Mouse (Mus musculus) neural tube, embryonic 12.5 days (tissue): Measurements from ENCODE around the gene Trim10. TPM values are rescaled to one million over a fixed set of nuclear protein-coding genes. Genes with fewer than 3 reads are reported as not detected.

Source experiments
- polyA plus RNA-seq: library from polyadenylated mRNA; unstranded; fragments of >200 nt; fragmentation: Nextera tagmentation; extraction: Ambion mirVana; gene quantifications from 2 replicates; pipeline ENCODE4 v1.2.1, GENCODE M21; 2016

Trim10 gene
- polyA plus RNA-seq, 1 experiment from 2014 or later: 4.6 TPM

Other genes starting within 250 kb of the Trim10 start
- not detected in 2 replicates for gene H2-M9, start 226.9 kb upstream of the Trim10 start, polyA plus RNA-seq
- not detected in 2 replicates for gene H2-M1, start 197.4 kb upstream of the Trim10 start, polyA plus RNA-seq
- not detected in 2 replicates for gene H2-M10.5, start 96.7 kb upstream of the Trim10 start, polyA plus RNA-seq
- not detected in 2 replicates for gene H2-M10.6, start 57.4 kb upstream of the Trim10 start, polyA plus RNA-seq
- 52.1 and 56.8 TPM in 2 replicates for gene Trim26, start 32.4 kb upstream of the Trim10 start, polyA plus RNA-seq
- gene Trim15, start 2.4 kb upstream of the Trim10 start, polyA plus RNA-seq: 0.37 and 0.46 TPM in 2 replicates
- gene Trim40, start 20.5 kb downstream of the Trim10 start, polyA plus RNA-seq: not detected in 2 replicates
- not detected in 2 replicates for gene Trim31, start 28.5 kb downstream of the Trim10 start, polyA plus RNA-seq
- gene Rnf39, start 73.3 kb downstream of the Trim10 start, polyA plus RNA-seq: 0.41 and 1.3 TPM in 2 replicates
- 147 and 155 TPM in 2 replicates for gene Ppp1r11, start 82.2 kb downstream of the Trim10 start, polyA plus RNA-seq
- 72.3 and 82.2 TPM in 2 replicates for gene Znrd1, start 89.0 kb downstream of the Trim10 start, polyA plus RNA-seq
- gene Znrd1as, start 89.0 kb downstream of the Trim10 start, polyA plus RNA-seq: 6.0 and 6.2 TPM in 2 replicates
- gene 2410137M14Rik, start 111.7 kb downstream of the Trim10 start, polyA plus RNA-seq: 0.47 TPM in 1 of 2 replicates, not detected in the other
- gene H2-M5, start 120.0 kb downstream of the Trim10 start, polyA plus RNA-seq: 1.7 and 1.9 TPM in 2 replicates
- 208 and 210 TPM in 2 replicates for gene Zfp57, start 131.6 kb downstream of the Trim10 start, polyA plus RNA-seq
- gene Mog, start 153.8 kb downstream of the Trim10 start, polyA plus RNA-seq: 1.0 and 1.3 TPM in 2 replicates
- gene Gabbr1, start 176.4 kb downstream of the Trim10 start, polyA plus RNA-seq: 44.6 and 47.0 TPM in 2 replicates
- gene Olfr90, start 218.9 kb downstream of the Trim10 start, polyA plus RNA-seq: 0.11 TPM in 1 of 2 replicates, not detected in the other
- gene Olfr91, start 228.7 kb downstream of the Trim10 start, polyA plus RNA-seq: not detected in 2 replicates